Mouse (Mus musculus) spleen, adult 2 months (tissue): ENCODE measurements around the gene Espn.

Source experiments
- CTCF ChIP-seq: fragments of 200-500 bp; IDR thresholded peaks from 2 replicates; pipeline ENCODE4 v1.5.1; 2011; ENCODE audit warnings: mild to moderate bottlenecking, inconsistent platforms; ENCODE audit not compliant: insufficient read depth, insufficient read length, insufficient replicate concordance; ENCODE audit errors: extremely low read depth
- POLR2A ChIP-seq: fragments of 200-500 bp; IDR thresholded peaks from 2 replicates; pipeline ENCODE4 v1.6.1; 2011; ENCODE audit warnings: low read depth, low read length, inconsistent platforms

DNA sequence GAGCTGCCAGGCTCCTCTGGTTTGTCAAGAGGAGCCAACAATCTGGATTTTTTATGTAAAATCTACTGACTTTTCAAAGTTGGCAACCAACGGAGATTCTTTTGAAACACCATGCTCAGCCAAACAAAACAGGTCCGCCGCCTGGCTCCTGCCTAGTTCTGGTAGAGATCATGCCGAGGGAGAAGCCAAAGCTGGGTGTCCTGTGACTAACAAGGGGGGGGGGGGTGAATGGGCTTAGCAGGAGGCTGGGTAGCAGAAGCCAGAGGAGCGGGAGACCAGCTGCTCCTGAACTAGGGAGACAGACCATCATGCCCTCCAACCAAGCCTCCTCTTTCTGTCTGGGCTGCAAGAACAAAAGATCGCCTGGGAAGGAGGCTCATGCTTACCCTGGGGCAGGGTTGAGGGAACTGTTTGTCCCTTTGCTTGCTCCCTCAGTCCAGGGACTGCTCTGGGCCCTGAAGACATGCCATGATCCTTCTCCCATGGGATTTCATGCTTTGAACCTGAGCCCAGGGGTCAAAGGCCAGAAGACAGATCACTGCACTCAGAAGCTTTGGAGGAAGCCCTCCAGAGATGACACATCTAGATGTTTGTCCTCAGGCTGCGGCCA is 68.5 kb downstream of the Espn start:
- TF ChIP-seq POLR2A (no peak), CTCF (no peak)
